Mouse (Mus musculus) left cerebral cortex, postnatal 10 days (tissue): ENCODE measurements around the gene B3gnt8. TPM values are rescaled to one million over a fixed set of nuclear protein-coding genes. Genes with fewer than 3 reads are reported as not detected.

Experiments used
- DNase-seq, 2 experiments: peaks; one replicate each; pipeline ENCODE4 v3.0.0; 2021 to 2022; ENCODE audit warnings: low spot score in 2 of 2, mixed read lengths in 1 of 2; ENCODE audit errors: extremely low spot score in 1 of 2
- intact Hi-C: fragments of 180-260 bp; cut with DNase I; formaldehyde crosslinking; loops from one replicate; pipeline ENCODE4 v1.15.1; 2025
- total RNA-seq, 2 experiments: library from RNA; stranded (reverse); gene quantifications; 2 replicates each; pipeline ENCODE4 v1.2.3; 2021

Gene B3gnt8
- total RNA-seq, 2 experiments from 2014 or later, result 0.69 to 1.5 TPM

DNA sequence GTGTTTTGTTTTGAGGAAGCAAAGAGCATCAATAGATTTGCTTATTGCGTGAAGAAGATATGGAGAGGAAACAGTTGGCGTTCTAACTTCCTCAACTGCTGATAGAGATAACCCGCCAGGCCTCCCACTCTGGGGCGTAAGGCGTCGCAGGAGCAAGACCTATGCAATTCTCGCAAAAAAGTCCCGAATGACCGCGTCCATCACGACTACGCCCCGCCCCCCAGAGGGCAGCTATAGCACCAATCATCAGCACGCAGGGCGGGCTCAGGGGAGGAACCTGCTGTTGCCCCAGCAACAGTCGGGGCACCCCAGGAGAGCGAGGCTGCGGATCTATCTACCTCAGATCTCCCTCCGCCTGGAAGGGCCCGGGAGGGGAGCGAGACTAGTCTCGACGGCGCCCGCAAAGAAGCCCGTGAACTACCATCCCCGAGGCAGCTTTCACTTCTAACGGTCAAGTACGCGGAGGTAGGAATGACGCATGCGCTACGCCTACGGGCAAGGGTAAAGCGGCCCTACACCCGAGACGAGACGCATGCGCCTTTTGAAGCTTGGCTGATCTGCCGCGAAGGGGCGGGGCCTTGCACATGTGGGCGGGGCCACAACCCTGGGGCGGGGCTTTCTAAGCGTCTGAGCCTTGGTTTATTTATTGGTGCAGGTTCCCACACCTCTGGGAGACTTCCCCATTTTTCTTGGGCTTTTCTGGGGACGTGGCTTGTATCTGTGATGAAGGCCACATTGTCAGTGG lies 54.2 kb downstream of the B3gnt8 start, which contains the start of gene B9d2:
B9d2 (plus strand) TSS at position 267 of the 745 bp plus-strand sequence.
- intact Hi-C loops, result no loop called here

DNA sequence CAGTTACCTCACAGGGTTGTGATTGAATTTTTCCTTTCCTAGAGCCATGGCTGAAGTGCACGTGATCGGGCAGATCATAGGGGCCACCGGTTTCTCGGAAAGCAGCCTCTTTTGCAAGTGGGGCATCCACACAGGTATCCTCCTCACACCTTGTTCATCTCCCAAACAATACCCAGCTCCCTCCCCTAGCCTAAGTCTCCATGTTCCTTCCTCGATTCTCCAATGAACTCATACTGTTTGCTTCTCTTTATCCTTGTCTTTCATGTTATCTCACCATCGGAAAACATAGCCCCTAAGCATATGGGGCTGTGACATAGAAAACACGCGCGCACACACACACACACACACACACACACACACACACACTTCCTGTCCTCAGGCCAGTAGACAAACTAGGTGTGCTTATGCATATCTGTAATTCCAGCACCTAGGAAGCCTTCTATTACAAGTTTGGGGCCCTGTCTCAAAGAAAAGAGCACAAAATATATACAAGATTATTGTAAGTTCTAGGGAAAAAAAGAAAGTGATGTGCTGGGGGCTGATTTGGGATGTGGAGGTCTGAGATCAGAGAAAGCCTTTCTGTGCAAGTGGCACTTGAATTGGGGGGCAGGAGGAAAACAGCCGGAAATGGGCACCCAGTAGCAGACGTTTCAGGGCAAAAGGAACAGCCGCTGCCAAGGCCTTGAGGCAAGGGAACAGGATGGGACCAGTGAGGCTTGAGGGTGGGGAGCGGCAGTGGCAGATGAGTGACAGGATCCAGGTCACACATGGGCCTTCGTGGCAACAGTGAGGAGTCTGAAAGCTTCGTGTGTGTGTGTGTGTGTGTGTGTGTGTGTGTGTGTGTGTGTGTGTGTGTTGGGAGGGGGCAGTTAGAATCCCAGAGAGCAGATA lies 55.1 kb downstream of the B3gnt8 start:
- intact Hi-C loops, result no loop called here

More for the DNA sequence above, 54.2 kb downstream of the B3gnt8 start, which contains the start of gene B9d2:
- peak; percentile 89 to 97 for DNase-seq

DNA sequence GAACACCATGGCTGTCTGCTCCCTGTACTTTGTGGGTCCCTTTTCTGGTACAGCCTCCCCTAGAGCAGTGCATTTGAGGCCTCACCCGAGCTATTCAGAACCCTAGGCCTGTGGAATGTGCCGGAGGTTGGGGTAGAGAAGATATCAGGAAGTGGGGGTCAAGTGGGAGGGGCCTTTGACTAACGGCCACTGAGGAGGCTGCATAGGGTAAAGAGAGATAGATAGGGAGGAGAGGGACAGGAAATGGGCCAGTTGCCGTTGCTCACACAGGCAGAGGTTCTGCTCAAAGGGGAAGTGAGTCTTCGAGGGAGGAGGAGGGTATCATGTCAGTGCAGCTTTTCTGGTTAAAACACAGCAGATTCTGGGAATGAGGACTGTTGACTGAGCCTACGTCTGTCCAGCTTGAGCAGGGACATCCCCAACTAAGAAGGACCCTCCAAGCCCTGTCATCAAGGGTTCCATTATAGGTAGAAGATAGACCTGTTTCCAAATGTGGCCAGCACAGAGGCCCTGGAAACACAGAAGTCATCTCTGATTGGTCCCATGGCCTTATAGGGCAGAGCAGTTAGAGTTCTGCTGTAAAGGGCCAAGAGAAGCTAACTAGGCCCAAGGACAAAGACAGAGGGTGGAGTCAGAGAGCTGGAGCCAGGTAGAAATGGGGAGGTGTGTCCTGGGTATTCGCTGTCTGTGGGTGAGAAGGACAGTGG lies 57.2 kb downstream of the B3gnt8 start:
- intact Hi-C loops, result no loop called here

More for the DNA sequence above, 55.1 kb downstream of the B3gnt8 start:
- no peak for DNase-seq

DNA sequence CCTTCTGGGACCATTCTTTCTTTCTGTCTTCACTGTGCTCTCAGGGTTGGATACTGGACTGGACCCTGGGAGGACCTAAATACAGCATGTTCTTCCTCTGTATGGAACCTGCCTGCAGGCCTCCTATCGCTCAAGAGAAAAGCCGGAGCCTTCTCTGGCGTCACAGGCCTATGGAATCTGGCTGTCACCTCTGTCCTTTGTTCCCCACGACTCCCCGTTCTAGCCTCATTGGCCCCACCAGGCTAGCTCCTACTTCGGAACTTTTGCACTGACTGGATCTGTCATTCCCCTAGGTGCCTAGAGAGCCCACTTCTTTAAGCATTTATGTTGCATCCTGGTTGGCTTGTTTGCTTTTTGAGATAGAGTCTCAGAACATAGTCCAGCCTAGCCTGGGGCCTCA lies 58.2 kb downstream of the B3gnt8 start:
- DNase-seq, result no peak
- intact Hi-C loops, result no loop called here

More for the DNA sequence above, 57.2 kb downstream of the B3gnt8 start:
- DNase-seq, result no peak

Other genes starting within 250 kb of the B3gnt8 start
- gene Lipe, start 227.9 kb upstream of the B3gnt8 start, total RNA-seq, result 1 to 10 TPM; 6.9 to 7.8 TPM
- gene Cxcl17, start 213.8 kb upstream of the B3gnt8 start, total RNA-seq, result not detected
- gene Ceacam1, start 149.1 kb upstream of the B3gnt8 start, total RNA-seq, result 1 to 10 TPM; 1.1 to 1.8 TPM
- gene Ceacam2, start 86.8 kb upstream of the B3gnt8 start, total RNA-seq, result under 1 TPM in 1 of 2 experiments, not detected in 1; 0.34 TPM
- gene Erich4, start 10.8 kb upstream of the B3gnt8 start, total RNA-seq, result under 1 TPM in 1 of 2 experiments, not detected in 1; 0.64 TPM
- gene Dmac2, start 7.2 kb upstream of the B3gnt8 start, total RNA-seq, result 10 to 100 TPM; 29.3 to 37.6 TPM
- 10 to 100 TPM; 25.0 to 28.9 TPM for gene Bckdha, start 32.3 kb downstream of the B3gnt8 start, total RNA-seq
- gene Exosc5, start 32.5 kb downstream of the B3gnt8 start, total RNA-seq, result 10 to 100 TPM; 21.8 to 22.0 TPM
- 10 to 100 TPM; 53.6 to 67.6 TPM for gene Tmem91, start 48.5 kb downstream of the B3gnt8 start, total RNA-seq
- gene B9d2, start 54.1 kb downstream of the B3gnt8 start, total RNA-seq, result 10 to 100 TPM; 34.5 to 36.3 TPM
- 10 to 100 TPM in 1 of 2 experiments, 1 to 10 TPM in 1; 9.7 to 12.2 TPM for gene Tgfb1, start 60.3 kb downstream of the B3gnt8 start, total RNA-seq
- 10 to 100 TPM; 41.7 to 46.1 TPM for gene Ccdc97, start 92.4 kb downstream of the B3gnt8 start, total RNA-seq
- 100 to 1,000 TPM; 116 to 117 TPM for gene Hnrnpul1, start 128.1 kb downstream of the B3gnt8 start, total RNA-seq
- gene Axl, start 162.1 kb downstream of the B3gnt8 start, total RNA-seq, result 10 to 100 TPM; 29.7 to 38.5 TPM
- gene Cyp2s1, start 190.3 kb downstream of the B3gnt8 start, total RNA-seq, result 1 to 10 TPM; 5.5 to 8.1 TPM